ENCODE assay signal across 20 mouse cellular contexts in genomic region chr5:119683861-119684260, GRCm38 (mm10). TPM values are rescaled to one million over a fixed set of nuclear protein-coding genes. Genes with fewer than 3 reads are reported as not detected.
DNase-seq lines count a peak whose midpoint lies in the region; ATAC-seq and TF ChIP-seq lines count a peak whose summit lies in the region.
"Had no signal": no experiment of that assay in that cellular context is flagged by ENCODE, and none has a peak within 500 bp of the region (broad histone marks: within the 10 kb centered on the region; RNA-seq: fewer than 3 reads in every experiment).

No protein-coding gene starts in this region.

- peak overlapping the region; percentile 1; the same call in 1 of the 2 replicates for H3K9ac ChIP-seq in lung, embryonic 14.5 days
- peak overlapping the region; percentile 90 for H3K9ac ChIP-seq in embryonic facial prominence, embryonic 13.5 days
- H3K9ac ChIP-seq: forebrain, postnatal 0 days had no signal

- H3K9me3 ChIP-seq in lung, embryonic 14.5 days (ENCODE audit: low read depth, low read length), result no peaks in the 10 kb centered on the region
- H3K9me3 ChIP-seq in E14TG2a.4 (ENCODE audit: low read length), result no peaks in the 10 kb centered on the region
- H3K9me3 ChIP-seq in embryonic facial prominence, embryonic 13.5 days, result no peaks in the 10 kb centered on the region
- H3K9me3 ChIP-seq: hindbrain, embryonic 10.5 days had no signal

- H3K4me1 ChIP-seq in lung, embryonic 14.5 days (ENCODE audit: insufficient read depth), result peaks cover 25% of the 10 kb centered on the region
- H3K4me1 ChIP-seq in E14TG2a.4 (replicated peaks; ENCODE audit: low read depth, low read length), result peaks cover 83% of the 10 kb centered on the region
- H3K4me1 ChIP-seq in embryonic facial prominence, embryonic 13.5 days, result peaks cover 70% of the 10 kb centered on the region
- no peaks in the 10 kb centered on the region for H3K4me1 ChIP-seq in cerebellum, adult 2 months (ENCODE audit: control insufficient read depth, insufficient read depth, low read length)

- peak; percentile 40 for DNase-seq in embryo, embryonic 10.5 days (ENCODE audit: low spot score)
- no peak for DNase-seq in embryo, embryonic 9.5 days (ENCODE audit: extremely low spot score)
- no peak for DNase-seq in lung, embryonic 14.5 days
- DNase-seq in lung, adult 18-20 months, result no peak
- DNase-seq in cerebellum, adult 2 months, result no peak
- DNase-seq: cerebellum, adult 9-11 months; forebrain, postnatal 0 days; gastrocnemius, postnatal 36 days; kidney, adult 11 months; liver; midbrain, embryonic 14.5 days; thymus, postnatal 25 days had no signal

- peak overlapping the region; percentile 78 for H3K4me2 ChIP-seq in lung, embryonic 14.5 days
- peak overlapping the region; percentile 79 for H3K4me2 ChIP-seq in embryonic facial prominence, embryonic 13.5 days

- peaks cover 69% of the 10 kb centered on the region for H3K27me3 ChIP-seq in lung, embryonic 14.5 days (ENCODE audit: insufficient read depth, low read length)
- peaks cover 60% of the 10 kb centered on the region for H3K27me3 ChIP-seq in E14TG2a.4 (ENCODE audit: insufficient read depth, low read length)
- peaks cover 74% of the 10 kb centered on the region for H3K27me3 ChIP-seq in embryonic facial prominence, embryonic 13.5 days
- peaks cover 12% of the 10 kb centered on the region; the same call in 1 of the 2 replicates for H3K27me3 ChIP-seq in cerebellum, adult 2 months (ENCODE audit: control insufficient read depth, insufficient read depth, low read length)

- no peak for TF ChIP-seq CTCF in lung, embryonic 14.5 days (IDR thresholded peaks at IDR 0.05; ENCODE audit: low read depth)
- no peak for TF ChIP-seq CTCF in E14TG2a.4 (conservative IDR thresholded peaks at IDR 0.05; ENCODE audit: low read length)
- TF ChIP-seq CTCF in cerebellum, adult 2 months (IDR thresholded peaks at IDR 0.05; ENCODE audit: borderline replicate concordance, insufficient read depth, low read depth, low read length), result no peak

- peak overlapping the region; percentile 89 for H3K27ac ChIP-seq in lung, embryonic 14.5 days (ENCODE audit: low read depth)
- H3K27ac ChIP-seq in embryonic facial prominence, embryonic 13.5 days, result peak overlapping the region; percentile 95
- H3K27ac ChIP-seq in cerebellum, adult 2 months (ENCODE audit: insufficient read depth, low read length), result no peak overlapping the region
- H3K27ac ChIP-seq: hindbrain, embryonic 10.5 days; hindbrain, postnatal 0 days had no signal

- no peak for ATAC-seq in lung, embryonic 14.5 days (ENCODE audit: insufficient read depth)
- ATAC-seq in embryonic facial prominence, embryonic 13.5 days (ENCODE audit: insufficient number of reproducible peaks, insufficient read depth, low FRiP score, low TSS enrichment, low read depth), result no peak
- no peak for ATAC-seq in megakaryocyte progenitor cell, adult 5-6 weeks (replicated peaks; ENCODE audit: poor library complexity)
- ATAC-seq: forebrain, postnatal 0 days; hindbrain, postnatal 0 days had no signal

- H3K36me3 ChIP-seq in lung, embryonic 14.5 days (ENCODE audit: insufficient read depth), result peaks cover 50% of the 10 kb centered on the region
- H3K36me3 ChIP-seq in E14TG2a.4 (ENCODE audit: insufficient read depth, low read length), result peaks cover 27% of the 10 kb centered on the region
- peaks cover 23% of the 10 kb centered on the region for H3K36me3 ChIP-seq in embryonic facial prominence, embryonic 13.5 days
- H3K36me3 ChIP-seq: hindbrain, embryonic 10.5 days had no signal

- TF ChIP-seq POLR2A in cerebellum, adult 2 months (IDR thresholded peaks at IDR 0.05; ENCODE audit: borderline replicate concordance, insufficient read depth, low read length), result no peak

- WGBS in lung, embryonic 14.5 days, result 33% methylated on average over 5 of the region's 5 CpGs
- WGBS in embryonic facial prominence, embryonic 13.5 days, result 17% methylated on average over 5 of the region's 5 CpGs
- WGBS in cerebellum, adult 2 months, result 10% methylated on average over 5 of the region's 5 CpGs

- no peak overlapping the region; the same call in 1 of the 2 replicates for H3K4me3 ChIP-seq in lung, embryonic 14.5 days (ENCODE audit: low read depth, low read length)
- H3K4me3 ChIP-seq in E14TG2a.4 (replicated peaks; ENCODE audit: low read length), result peak overlapping the region; percentile 76; the same call in 1 of the 2 replicates
- H3K4me3 ChIP-seq in embryonic facial prominence, embryonic 13.5 days, result peak overlapping the region; percentile 50
- no peak overlapping the region for H3K4me3 ChIP-seq in cerebellum, adult 2 months (replicated peaks; ENCODE audit: insufficient read depth, low read depth, low read length)
- H3K4me3 ChIP-seq: hindbrain, embryonic 10.5 days; myocyte had no signal

RNA-seq across cellular contexts. Expression of gene Tbx3, which starts 13.4 kb away (rescaled TPM):
- 82.1 and 84.8 TPM in 2 replicates for polyA plus RNA-seq in lung, embryonic 14.5 days (2014; fragmentation: Nextera tagmentation; extraction: Ambion mirVana)
- 63.4 and 67.0 TPM in 2 replicates for polyA plus RNA-seq in embryonic facial prominence, embryonic 13.5 days (2015; fragmentation: Nextera tagmentation; extraction: Ambion mirVana)
- not detected in 2 replicates for total RNA-seq in megakaryocyte progenitor cell, adult 5-6 weeks (2015)
- not detected in 2 replicates for total RNA-seq in megakaryocyte progenitor cell, adult 5-6 weeks (2017)
- polyA plus RNA-seq in cerebellum, adult 2 months (2012; rRNA removed), result 1.4 and 1.6 TPM in 2 replicates
- total RNA-seq: megakaryocyte, adult 5-6 weeks; MEL had no signal

Comparison
In these comparisons a context has a peak if more than half of its experiments do, and no peak if none do; other contexts are left out.
1. H3K4me3 ChIP-seq: peak in E14TG2a.4 (single experiment) and embryonic facial prominence, embryonic 13.5 days (single experiment); none in lung, embryonic 14.5 days (single experiment) and cerebellum, adult 2 months (single experiment).
2. RNA of gene Tbx3, which starts 13.4 kb away (polyA plus RNA-seq): 82.1 to 84.8 TPM in lung, embryonic 14.5 days and 63.4 to 67.0 TPM in embryonic facial prominence, embryonic 13.5 days; 1.4 to 1.6 TPM in cerebellum, adult 2 months; every median in the first group is over 10 times any median in the second.